Mouse (Mus musculus): ENCODE data around the gene Adprh. TPM values are rescaled to one million over a fixed set of nuclear protein-coding genes. Genes with fewer than 3 reads are reported as not detected.

Adprh gene
- polyA plus RNA-seq (2021; fragmentation: Nextera tagmentation) = 103 and 128 TPM in 2 replicates
- long read RNA-seq, experiment 1, transcript Adprh-201 (4 exons, 2,966 nt) = major isoform, 391 of 417 reads
- long read RNA-seq, experiment 1, partial matches to known transcripts = 16 of 417 reads
- long read RNA-seq, experiment 1, other reads (novel, unspliced or antisense) = 10 of 417 reads
- long read RNA-seq, experiment 2, transcript Adprh-201 (4 exons, 2,966 nt) = major isoform, 959 of 970 reads
- long read RNA-seq, experiment 2, partial matches to known transcripts = 3 of 970 reads
- long read RNA-seq, experiment 2, other reads (novel, unspliced or antisense) = 8 of 970 reads

DNA sequence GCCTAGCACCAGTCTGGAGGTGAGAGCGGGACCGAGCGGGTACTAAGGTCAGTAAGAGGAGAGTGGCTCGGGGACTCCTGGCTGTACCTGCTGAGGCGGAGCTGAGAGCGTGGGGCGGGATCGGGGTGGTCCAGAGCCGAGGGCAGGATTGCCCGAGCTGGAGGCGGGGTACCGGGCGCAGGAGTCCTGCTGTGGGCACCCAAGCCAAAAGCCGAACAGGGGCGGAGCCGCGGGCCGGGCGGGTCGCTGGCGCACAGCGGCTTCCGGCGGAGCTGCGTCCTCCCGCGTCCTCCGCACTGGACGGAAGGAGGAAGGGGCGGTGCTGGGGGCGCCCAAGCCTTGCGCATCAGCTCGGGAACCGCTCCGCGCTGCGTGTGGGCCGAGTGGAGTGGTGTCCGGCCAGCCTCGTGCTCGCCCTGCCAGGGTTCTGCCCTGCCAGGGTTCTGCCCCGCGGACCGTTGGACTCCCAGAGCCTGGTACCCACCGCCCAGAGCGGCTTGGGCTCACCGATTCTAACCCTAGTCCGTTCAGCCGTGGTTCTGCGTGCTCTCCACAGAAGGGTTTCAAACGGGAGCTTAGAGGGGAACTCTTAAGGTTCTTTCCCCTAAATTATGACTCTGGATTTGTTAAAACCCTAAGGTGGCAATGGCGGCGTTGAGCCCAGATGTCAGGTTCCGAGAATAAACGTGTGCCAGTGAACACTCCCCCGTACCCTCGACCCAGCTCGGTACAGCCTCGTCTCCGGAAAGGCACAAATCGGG is at the start of gene Adprh:
TSS of gene Adprh (minus strand) at position 262 of the 761 bp plus-strand sequence.

DNA sequence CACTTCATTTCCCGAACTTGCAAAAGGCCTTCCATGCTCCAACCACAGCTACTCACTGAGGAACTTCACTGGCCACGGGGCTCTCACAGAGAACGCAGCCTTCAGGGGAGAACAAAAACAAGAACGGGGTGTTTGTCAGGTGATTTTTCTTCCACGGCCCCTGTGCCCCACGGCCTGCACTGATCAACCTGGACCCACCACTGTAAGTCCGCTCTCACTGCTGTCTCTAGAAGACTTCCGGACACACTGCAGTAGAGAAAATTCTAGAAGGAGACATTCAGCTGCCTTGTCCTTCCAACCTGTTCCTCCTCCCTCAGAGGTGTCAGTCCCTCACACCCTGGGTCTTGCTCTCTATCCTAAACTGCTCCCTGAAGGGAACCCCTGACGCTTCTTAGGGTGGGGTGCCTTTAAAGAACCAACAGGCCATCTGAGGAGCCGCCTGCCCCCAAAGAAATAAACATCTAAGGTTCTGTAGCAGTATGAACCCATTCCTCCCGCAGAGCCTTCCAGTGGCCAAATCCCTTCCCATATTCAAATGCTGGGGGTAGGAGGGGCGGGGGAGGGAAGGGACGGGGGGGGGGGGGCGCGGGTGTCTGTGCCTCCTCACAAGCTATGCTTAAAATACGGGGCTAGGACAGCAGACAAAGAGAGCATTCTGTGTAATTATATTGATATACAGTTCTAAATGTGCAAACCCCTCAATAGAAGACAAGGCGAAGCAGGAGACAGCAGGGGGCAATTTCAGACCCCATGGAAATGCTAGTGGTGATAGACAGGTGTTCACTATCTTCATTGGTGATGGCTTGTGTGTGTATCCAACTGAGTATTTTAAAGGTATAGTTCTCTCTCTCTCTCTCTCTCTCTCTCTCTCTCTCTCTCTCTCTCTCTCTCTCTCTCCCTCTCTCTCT is 3.3 kb upstream of the Adprh start, which contains the start of gene Cd80:
TSS of gene Cd80 (plus strand) at position 51 of the 908 bp plus-strand sequence.

DNA sequence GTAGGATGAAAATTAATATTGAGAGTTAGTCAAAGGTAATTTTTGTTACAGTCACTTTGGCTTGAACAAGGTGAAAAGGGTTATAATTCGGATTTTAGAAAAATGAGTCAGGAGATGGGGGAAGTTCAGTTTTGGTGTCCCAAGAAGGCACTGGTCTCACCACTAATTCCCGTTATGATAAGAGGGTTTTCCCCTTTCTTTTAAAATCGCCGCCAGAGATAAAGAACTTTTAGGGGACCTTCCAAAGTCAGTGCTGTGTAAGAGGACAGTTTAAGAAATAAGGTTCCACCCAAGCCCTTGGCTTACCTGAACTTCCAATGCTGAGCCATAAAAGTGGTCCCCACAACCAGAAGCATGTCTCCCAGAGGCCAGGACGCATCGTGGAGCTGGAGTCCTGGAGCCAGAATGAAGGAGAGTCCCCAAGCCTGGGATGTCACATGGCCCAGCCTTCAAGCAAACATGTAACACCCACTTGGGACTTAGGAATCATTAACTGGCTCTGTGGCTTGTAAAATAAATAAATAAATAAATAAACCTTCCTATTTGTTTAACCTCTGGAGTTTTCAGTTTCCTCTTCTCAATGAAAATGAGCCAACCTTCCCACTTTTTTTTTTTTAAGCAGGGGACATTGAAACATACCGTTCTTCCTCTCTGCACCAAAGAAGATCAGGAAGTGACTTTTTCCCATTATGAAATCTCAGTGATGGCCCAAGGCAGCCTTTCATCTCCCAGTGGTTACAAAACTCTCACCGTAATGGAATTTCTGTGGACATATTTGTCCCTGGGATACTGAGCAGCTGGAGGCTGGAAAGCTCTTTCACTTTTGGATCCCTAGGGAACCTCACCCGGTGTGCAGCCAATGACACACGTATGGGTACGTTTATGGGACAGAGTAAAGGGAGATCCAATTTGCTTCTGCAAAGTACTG is 19.7 kb downstream of the Adprh start, which contains the start of gene Pla1a:
TSS of gene Pla1a (minus strand) at position 648 of the 928 bp plus-strand sequence.

Other genes starting within 250 kb of the Adprh start
- gene Nr1i2, start 157.9 kb downstream of the Adprh start, polyA plus RNA-seq (2021; fragmentation: Nextera tagmentation) = not detected in 2 replicates
- 0.88 and 1.7 TPM in 2 replicates for gene Maats1, start 110.6 kb downstream of the Adprh start, polyA plus RNA-seq (2021; fragmentation: Nextera tagmentation)
- gene Cox17, start 105.7 kb downstream of the Adprh start, polyA plus RNA-seq (2021; fragmentation: Nextera tagmentation) = 815 and 850 TPM in 2 replicates
- not detected in 2 replicates for gene Gm21987, start 105.7 kb downstream of the Adprh start, polyA plus RNA-seq (2021; fragmentation: Nextera tagmentation)
- 0.19 and 0.29 TPM in 2 replicates for gene Popdc2, start 90.5 kb downstream of the Adprh start, polyA plus RNA-seq (2021; fragmentation: Nextera tagmentation)
- gene Pla1a, start 19.6 kb downstream of the Adprh start, polyA plus RNA-seq (2021; fragmentation: Nextera tagmentation) = 0.33 and 0.40 TPM in 2 replicates
- 0.18 and 0.44 TPM in 2 replicates for gene Cd80, start 2.9 kb upstream of the Adprh start, polyA plus RNA-seq (2021; fragmentation: Nextera tagmentation)
- gene Timmdc1, start 70.0 kb upstream of the Adprh start, polyA plus RNA-seq (2021; fragmentation: Nextera tagmentation) = 40.2 and 60.3 TPM in 2 replicates
- gene Poglut1, start 97.6 kb upstream of the Adprh start, polyA plus RNA-seq (2021; fragmentation: Nextera tagmentation) = 42.0 and 42.2 TPM in 2 replicates
- 6.0 and 6.8 TPM in 2 replicates for gene Tmem39a, start 106.0 kb upstream of the Adprh start, polyA plus RNA-seq (2021; fragmentation: Nextera tagmentation)